Mouse (Mus musculus) heart, postnatal 0 days (tissue): ENCODE data around the gene Rbms2.

ENCODE experiments used
- CTCF ChIP-seq: IDR thresholded peaks from 2 replicates; pipeline ENCODE4 v1.5.1; 2016; ENCODE audit warnings: antibody characterized with exemption, control low read depth, low read depth
- EP300 ChIP-seq: IDR thresholded peaks from 2 replicates; pipeline ENCODE4 v1.6.1; 2016; ENCODE audit warnings: antibody characterized with exemption, low read depth

- TF ChIP-seq CTCF (peak; percentile 39; the same call in 1 of the 2 replicates), EP300 (peak; percentile 73; the same call in 1 of the 2 replicates)
These were observed 87.3 kb downstream of the Rbms2 start for GRCm38 (mm10) chr10:128092506-128093495.
